Mouse (Mus musculus) heart, adult 2 months (tissue): ENCODE measurements around the gene Aup1.

ENCODE experiments used
- CTCF ChIP-seq: fragments of 200-600 bp; IDR thresholded peaks from 2 replicates; pipeline ENCODE4 v1.8.1; 2022; ENCODE audit warnings: antibody characterized with exemption, mild to moderate bottlenecking, moderate library complexity
- POLR2A ChIP-seq: fragments of 200-500 bp; IDR thresholded peaks from 2 replicates; pipeline ENCODE4 v1.6.1; 2011; ENCODE audit warnings: mild to moderate bottlenecking, low read depth, low read length, control low read depth; ENCODE audit not compliant: insufficient read depth

- peak; percentile 85 for TF ChIP-seq CTCF
- TF ChIP-seq POLR2A, result peak; percentile 52
Measured at GRCm38 (mm10) chr6:83078324-83078858, 24.1 kb downstream of the Aup1 start.
